In genomic region chr6:88786732-88787445, GRCm38 (mm10) we compare ENCODE assay signal across 7 mouse cellular contexts. TPM values are rescaled to one million over a fixed set of nuclear protein-coding genes. Genes with fewer than 3 reads are reported as not detected.
DNase-seq lines count a peak whose midpoint lies in the region; ATAC-seq and TF ChIP-seq lines count a peak whose summit lies in the region.

No protein-coding gene starts in this region.

- no peaks in the 10 kb centered on the region for H3K36me3 ChIP-seq in lung, embryonic 15.5 days
- no peaks in the 10 kb centered on the region for H3K36me3 ChIP-seq in heart, embryonic 10.5 days
- H3K36me3 ChIP-seq in neural tube, embryonic 15.5 days, result no peaks in the 10 kb centered on the region

- TF ChIP-seq POLR2A in lung, adult 2 months (IDR thresholded peaks at IDR 0.05; ENCODE audit: borderline replicate concordance, extremely low read depth, low read depth, low read length), result no peak

- peak overlapping the region; percentile 61 for H3K27ac ChIP-seq in lung, embryonic 15.5 days
- peak overlapping the region; percentile 89 for H3K27ac ChIP-seq in heart, embryonic 10.5 days
- peak overlapping the region; percentile 54; the same call in 1 of the 2 replicates for H3K27ac ChIP-seq in neural tube, embryonic 15.5 days (replicated peaks)

- no peak for DNase-seq in lung, adult 2 months
- DNase-seq in cerebellum, postnatal 36 days, result peak; percentile 88
- DNase-seq in heart, embryonic 10.5 days (ENCODE audit: low spot score), result no peak
- no peak for DNase-seq in ovary, adult 18-20 months (ENCODE audit: low spot score)
- DNase-seq in ovary, postnatal 36 days (ENCODE audit: low spot score), result no peak

- no peak overlapping the region for H3K4me3 ChIP-seq in lung, embryonic 15.5 days
- no peak overlapping the region for H3K4me3 ChIP-seq in lung, adult 2 months (replicated peaks; ENCODE audit: extremely low read depth, low read depth, low read length)
- H3K4me3 ChIP-seq in heart, embryonic 10.5 days, result no peak overlapping the region; the same call in 1 of the 2 replicates
- H3K4me3 ChIP-seq in neural tube, embryonic 15.5 days (replicated peaks), result no peak overlapping the region

- WGBS in lung, embryonic 15.5 days, result 68% methylated on average over 15 of the region's 15 CpGs
- WGBS in lung, adult 2 months, result 60% methylated on average over 15 of the region's 15 CpGs
- 69% methylated on average over 15 of the region's 15 CpGs for WGBS in heart, embryonic 10.5 days
- 81% methylated on average over 15 of the region's 15 CpGs for WGBS in neural tube, embryonic 15.5 days

- no peak for TF ChIP-seq CTCF in lung, adult 2 months (IDR thresholded peaks at IDR 0.05; ENCODE audit: insufficient read depth, low read length)

- peaks cover 60% of the 10 kb centered on the region for H3K4me1 ChIP-seq in lung, embryonic 15.5 days
- peaks cover 30% of the 10 kb centered on the region for H3K4me1 ChIP-seq in lung, adult 2 months (ENCODE audit: control insufficient read depth, insufficient read depth, low read length)
- H3K4me1 ChIP-seq in heart, embryonic 10.5 days, result peaks cover 69% of the 10 kb centered on the region
- peaks cover 62% of the 10 kb centered on the region for H3K4me1 ChIP-seq in neural tube, embryonic 15.5 days

- H3K4me2 ChIP-seq in lung, embryonic 15.5 days, result no peak overlapping the region
- H3K4me2 ChIP-seq in neural tube, embryonic 15.5 days, result 0 out of 2 replicates have a peak overlapping the region, but pooled peaks have one; percentile 27

- H3K27me3 ChIP-seq in lung, embryonic 15.5 days, result no peaks in the 10 kb centered on the region
- H3K27me3 ChIP-seq in heart, embryonic 10.5 days (ENCODE audit: insufficient read depth, poor library complexity, severe bottlenecking), result no peaks in the 10 kb centered on the region; the same call in 1 of the 2 replicates
- no peaks in the 10 kb centered on the region for H3K27me3 ChIP-seq in neural tube, embryonic 15.5 days (replicated peaks)

- H3K9ac ChIP-seq in lung, embryonic 15.5 days, result no peak overlapping the region
- no peak overlapping the region for H3K9ac ChIP-seq in neural tube, embryonic 15.5 days (replicated peaks)

- no peaks in the 10 kb centered on the region for H3K9me3 ChIP-seq in lung, embryonic 15.5 days
- H3K9me3 ChIP-seq in heart, embryonic 10.5 days, result no peaks in the 10 kb centered on the region
- H3K9me3 ChIP-seq in neural tube, embryonic 15.5 days (replicated peaks), result no peaks in the 10 kb centered on the region

- ATAC-seq in lung, embryonic 15.5 days (ENCODE audit: borderline replicate concordance, extremely low read depth, low FRiP score, low TSS enrichment), result no peak
- no peak for ATAC-seq in neural tube, embryonic 15.5 days (ENCODE audit: low FRiP score)

RNA-seq across cellular contexts. Expression of gene Abtb1, which starts 54.9 kb away (rescaled TPM):
- polyA plus RNA-seq in lung, embryonic 15.5 days (2015; fragmentation: Nextera tagmentation; extraction: Ambion mirVana), result 36.7 and 42.9 TPM in 2 replicates
- polyA plus RNA-seq in lung, adult 2 months (2012; rRNA removed), result 80.0 and 90.8 TPM in 2 replicates
- polyA plus RNA-seq in heart, embryonic 10.5 days (2016; fragmentation: Nextera tagmentation; extraction: Ambion mirVana), result 20.9 and 23.5 TPM in 2 replicates
- 42.4 and 45.4 TPM in 2 replicates for polyA plus RNA-seq in neural tube, embryonic 15.5 days (2015; fragmentation: Nextera tagmentation; extraction: Ambion mirVana)

Comparison
In these comparisons a context has a peak if more than half of its experiments do, and no peak if none do; other contexts are left out.
1. DNase-seq: peak in cerebellum, postnatal 36 days (2 of 2); none in lung, adult 2 months (single experiment), heart, embryonic 10.5 days (single experiment), ovary, adult 18-20 months (single experiment) and ovary, postnatal 36 days (single experiment).
2. Peak in every context shown above with its lines, with median percentiles within 50 percentile points of each other: H3K27ac ChIP-seq.